Mouse (Mus musculus) adrenal gland, postnatal 10 days (tissue): ENCODE results near the gene Lig3. TPM values are rescaled to one million over a fixed set of nuclear protein-coding genes. Genes with fewer than 3 reads are reported as not detected.
"Not testable (repeated sequence)": the region's sequence is repeated elsewhere in the genome, so short reads cannot be mapped to it uniquely, and the experiment has no call there.

Experiments
- DNase-seq: peaks from one replicate; pipeline ENCODE4 v3.0.0; 2021; ENCODE audit warnings: mixed read lengths
- total RNA-seq, 2 experiments: library from RNA; stranded (reverse); gene quantifications; 2 replicates each; pipeline ENCODE4 v1.2.3; 2021

Lig3 gene
- total RNA-seq, 2 experiments from 2014 or later, result 19.8 to 22.1 TPM

GRCm38 (mm10) chr11:82831008-82831893 is 50.3 kb downstream of the Lig3 start:
- no peak for DNase-seq

- not testable (repeated sequence) for DNase-seq
Measured at GRCm38 (mm10) chr11:82832402-82832801, 51.5 kb downstream of the Lig3 start.

- DNase-seq, result no peak
Measured at GRCm38 (mm10) chr11:82833929-82834328, 53.0 kb downstream of the Lig3 start.

GRCm38 (mm10) chr11:82834359-82834758 is 53.5 kb downstream of the Lig3 start:
- not testable (repeated sequence) for DNase-seq

GRCm38 (mm10) chr11:82835616-82836432 is 54.9 kb downstream of the Lig3 start:
- DNase-seq, result no peak

- DNase-seq, result no peak
Measured at GRCm38 (mm10) chr11:82837192-82837591, 56.3 kb downstream of the Lig3 start.

GRCm38 (mm10) chr11:82837848-82838247 is 56.9 kb downstream of the Lig3 start:
- DNase-seq, result no peak

- no peak for DNase-seq
Measured at GRCm38 (mm10) chr11:82838511-82838910, 57.6 kb downstream of the Lig3 start.

- peak; percentile 26 for DNase-seq
Measured at GRCm38 (mm10) chr11:82844771-82845414, 64.0 kb downstream of the Lig3 start.

- DNase-seq, result peak; percentile 87
Measured at GRCm38 (mm10) chr11:82845415-82846078, 64.6 kb downstream of the Lig3 start.

GRCm38 (mm10) chr11:82846079-82846436 is 65.2 kb downstream of the Lig3 start:
- no peak for DNase-seq

GRCm38 (mm10) chr11:82846938-82847337 is 66.0 kb downstream of the Lig3 start:
- DNase-seq, result no peak

- DNase-seq, result no peak
Measured at GRCm38 (mm10) chr11:82847571-82848000, 66.7 kb downstream of the Lig3 start.

- DNase-seq, result no peak
Measured at GRCm38 (mm10) chr11:82850259-82850658, 69.4 kb downstream of the Lig3 start.

GRCm38 (mm10) chr11:82852115-82852514 is 71.2 kb downstream of the Lig3 start:
- no peak for DNase-seq

- no peak for DNase-seq
Measured at GRCm38 (mm10) chr11:82852540-82852939, 71.6 kb downstream of the Lig3 start.

GRCm38 (mm10) chr11:82852958-82853357 is 72.0 kb downstream of the Lig3 start:
- no peak for DNase-seq

Other genes starting within 250 kb of the Lig3 start
- under 1 TPM; 0.58 to 0.60 TPM for gene Cct6b, start 16.8 kb upstream of the Lig3 start, total RNA-seq
- 10 to 100 TPM; 17.7 to 20.8 TPM for gene Zfp830, start 16.8 kb upstream of the Lig3 start, total RNA-seq
- gene Rffl, start 90.1 kb downstream of the Lig3 start, total RNA-seq, result 10 to 100 TPM in 1 of 2 experiments, 1 to 10 TPM in 1; 9.2 to 11.2 TPM
- gene Rad51d, start 109.5 kb downstream of the Lig3 start, total RNA-seq, result 10 to 100 TPM; 14.8 to 19.3 TPM
- under 1 TPM in 1 of 2 experiments, not detected in 1; 0.30 TPM for gene Fndc8, start 111.0 kb downstream of the Lig3 start, total RNA-seq
- 10 to 100 TPM; 18.6 to 22.0 TPM for gene Nle1, start 127.3 kb downstream of the Lig3 start, total RNA-seq
- 10 to 100 TPM; 18.7 to 30.4 TPM for gene Unc45b, start 129.4 kb downstream of the Lig3 start, total RNA-seq
- gene Slfn5, start 170.2 kb downstream of the Lig3 start, total RNA-seq, result 10 to 100 TPM; 46.0 to 46.6 TPM
- gene Slfn9, start 210.7 kb downstream of the Lig3 start, total RNA-seq, result 10 to 100 TPM in 1 of 2 experiments, 1 to 10 TPM in 1; 8.0 to 12.0 TPM
- under 1 TPM; 0.66 to 0.91 TPM for gene Slfn8, start 239.7 kb downstream of the Lig3 start, total RNA-seq